Mouse (Mus musculus) G1E (cell line): ENCODE data around the gene Smim1. TPM values are rescaled to one million over a fixed set of nuclear protein-coding genes. Genes with fewer than 3 reads are reported as not detected.

Source experiments
- ATAC-seq: 2 replicates; pipeline ENCODE4 v1.8.0; 2016; ENCODE audit warnings: mild to moderate bottlenecking; ENCODE audit not compliant: insufficient number of reproducible peaks, poor library complexity, low FRiP score, severe bottlenecking; ENCODE audit errors: extremely low read depth
- DNase-seq: peaks from one replicate; pipeline ENCODE4 v3.0.0; 2012; ENCODE audit warnings: low spot score
- H3K27me3 ChIP-seq: 2 replicates; pipeline ENCODE4 v1.6.1; 2012; ENCODE audit warnings: mild to moderate bottlenecking, low read length, inconsistent platforms; ENCODE audit not compliant: insufficient read depth
- H3K36me3 ChIP-seq: replicated peaks from 2 replicates; pipeline ENCODE3; 2012; ENCODE audit warnings: mild to moderate bottlenecking, inconsistent platforms
- H3K4me1 ChIP-seq: 2 replicates; pipeline ENCODE4 v1.6.1; 2012; ENCODE audit warnings: low read depth, low read length, inconsistent platforms, mixed read lengths; ENCODE audit not compliant: insufficient read depth
- H3K4me3 ChIP-seq: 2 replicates; pipeline ENCODE4 v1.5.1; 2012; ENCODE audit warnings: low read depth, mild to moderate bottlenecking, inconsistent platforms, low read length, moderate library complexity, mixed read lengths
- H3K9me3 ChIP-seq: replicated peaks from 2 replicates; pipeline ENCODE4 v1.6.1; 2012; ENCODE audit warnings: inconsistent platforms
- CTCF ChIP-seq: IDR thresholded peaks from 2 replicates; pipeline ENCODE4 v1.5.1; 2012; ENCODE audit warnings: low read depth, low read length, inconsistent platforms, mixed read lengths
- GATA1 ChIP-seq: IDR thresholded peaks from 2 replicates; pipeline ENCODE4 v1.6.1; 2012; ENCODE audit warnings: borderline replicate concordance, low read length, inconsistent platforms, mixed read lengths
- GATA2 ChIP-seq: IDR thresholded peaks from 2 replicates; pipeline ENCODE4 v1.6.1; 2012; ENCODE audit warnings: low read depth, low read length, inconsistent platforms, borderline replicate concordance
- POLR2AphosphoS5 ChIP-seq: IDR thresholded peaks from 2 replicates; pipeline ENCODE4 v1.6.1; 2012; ENCODE audit warnings: low read depth, low read length, inconsistent platforms; ENCODE audit not compliant: insufficient replicate concordance
- TAL1 ChIP-seq: conservative IDR thresholded peaks from 2 replicates; pipeline ENCODE4 v1.6.1; 2012; ENCODE audit warnings: low read depth, low read length, inconsistent platforms, mixed read lengths
- polyA plus RNA-seq: library from polyadenylated mRNA; stranded (reverse); fragments of >175 nt; gene quantifications from 2 replicates; pipeline ENCODE4 v1.2.3, GENCODE M21; 2012
- total RNA-seq, 2 experiments: library from RNA; stranded (forward) in 1 of 2; stranded (reverse) in 1 of 2; fragments of 200-1000 nt in 1 of 2; fragments of >200 nt in 1 of 2; fragmentation: Nextera tagmentation in 1 of 2; gene quantifications; 2 replicates each; pipeline ENCODE4 v1.2.3; 2014 to 2017

Gene Smim1
- total and polyA plus RNA-seq, 3 experiments = 69.2 to 87.4 (median 74.3) TPM

GRCm38 (mm10) chr4:154056661-154057060 is 30.6 kb upstream of the Smim1 start:
- ATAC-seq (no peak), DNase-seq (no peak)
- TF ChIP-seq GATA1 (no peak), GATA2 (no peak), TAL1 (no peak), POLR2AphosphoS5 (no peak), CTCF (no peak)
- no peak overlapping the region for H3K4me3 ChIP-seq
- no peaks in the 10 kb centered on the region for H3K36me3 ChIP-seq
- H3K4me1 ChIP-seq = no peaks in the 10 kb centered on the region
- no peaks in the 10 kb centered on the region for H3K9me3 ChIP-seq
- peaks cover 2% of the 10 kb centered on the region; the same call in 1 of the 2 replicates for H3K27me3 ChIP-seq

- Histone ChIP-seq H3K4me1 (no peaks in the 10 kb centered on the region), H3K9me3 (no peaks in the 10 kb centered on the region), H3K36me3 (no peaks in the 10 kb centered on the region), H3K27me3 (peaks cover 2% of the 10 kb centered on the region; the same call in 1 of the 2 replicates), H3K4me3 (no peak overlapping the region)
- TF ChIP-seq TAL1 = no peak
- TF ChIP-seq GATA2 = no peak
- no peak for TF ChIP-seq POLR2AphosphoS5
- TF ChIP-seq CTCF = no peak
- no peak for TF ChIP-seq GATA1
- no peak for ATAC-seq
- no peak for DNase-seq
Measured at GRCm38 (mm10) chr4:154056046-154056445, 30.0 kb upstream of the Smim1 start.

- TF ChIP-seq POLR2AphosphoS5 (no peak), TAL1 (no peak), CTCF (no peak), GATA2 (no peak), GATA1 (no peak)
- DNase-seq = no peak
- no peak for ATAC-seq
Measured at GRCm38 (mm10) chr4:154055482-154055881, 29.5 kb upstream of the Smim1 start.

GRCm38 (mm10) chr4:154053065-154053464 is 27.0 kb upstream of the Smim1 start:
- H3K4me1 ChIP-seq = no peaks in the 10 kb centered on the region

More at GRCm38 (mm10) chr4:154055482-154055881, 29.5 kb upstream of the Smim1 start:
- Histone ChIP-seq H3K27me3 (peaks cover 2% of the 10 kb centered on the region; the same call in 1 of the 2 replicates), H3K4me1 (no peaks in the 10 kb centered on the region), H3K36me3 (no peaks in the 10 kb centered on the region), H3K9me3 (no peaks in the 10 kb centered on the region), H3K4me3 (no peak overlapping the region)

GRCm38 (mm10) chr4:154051401-154051800 is 25.4 kb upstream of the Smim1 start:
- TF ChIP-seq GATA1 = no peak
- TF ChIP-seq GATA2 = no peak
- no peak for TF ChIP-seq CTCF
- TF ChIP-seq TAL1 = no peak
- TF ChIP-seq POLR2AphosphoS5 = no peak
- 0 out of 2 replicates have a peak, but pooled peaks cover 2% of the 10 kb centered on the region for H3K27me3 ChIP-seq
- H3K36me3 ChIP-seq = no peaks in the 10 kb centered on the region
- DNase-seq (no peak), ATAC-seq (no peak)
- no peak overlapping the region for H3K4me3 ChIP-seq
- no peaks in the 10 kb centered on the region for H3K9me3 ChIP-seq
- H3K4me1 ChIP-seq = no peaks in the 10 kb centered on the region

More at GRCm38 (mm10) chr4:154053065-154053464, 27.0 kb upstream of the Smim1 start:
- H3K4me3 ChIP-seq = no peak overlapping the region
- no peak for ATAC-seq
- no peak for DNase-seq
- no peaks in the 10 kb centered on the region for H3K9me3 ChIP-seq
- H3K27me3 ChIP-seq = 0 out of 2 replicates have a peak, but pooled peaks cover 2% of the 10 kb centered on the region
- H3K36me3 ChIP-seq = no peaks in the 10 kb centered on the region
- TF ChIP-seq CTCF (no peak), TAL1 (no peak), GATA2 (no peak), POLR2AphosphoS5 (no peak), GATA1 (no peak)

GRCm38 (mm10) chr4:154045837-154046236 is 19.8 kb upstream of the Smim1 start:
- no peaks in the 10 kb centered on the region for H3K27me3 ChIP-seq
- TF ChIP-seq GATA2 = no peak
- no peak for TF ChIP-seq TAL1
- TF ChIP-seq CTCF = 0 out of 2 replicates have a peak, but pooled peaks have one; percentile 10
- TF ChIP-seq GATA1 = no peak
- no peaks in the 10 kb centered on the region for H3K4me1 ChIP-seq
- H3K4me3 ChIP-seq = no peak overlapping the region
- peaks cover 4% of the 10 kb centered on the region for H3K36me3 ChIP-seq
- no peaks in the 10 kb centered on the region for H3K9me3 ChIP-seq
- ATAC-seq (no peak), DNase-seq (no peak)
